Comparison of ENCODE assay signal across 14 mouse cellular contexts in genomic region chr7:120173603-120174244, GRCm38 (mm10). TPM values are rescaled to one million over a fixed set of nuclear protein-coding genes. Genes with fewer than 3 reads are reported as not detected.
DNase-seq lines count a peak whose midpoint lies in the region; ATAC-seq lines count a peak whose summit lies in the region.
"Had no signal": no experiment of that assay in that cellular context is flagged by ENCODE, and none has a peak within 500 bp of the region (broad histone marks: within the 10 kb centered on the region; RNA-seq: fewer than 3 reads in every experiment).

TSS of gene Anks4b (plus strand) at chr7:120173858.

- H3K27me3 ChIP-seq in kidney, embryonic 14.5 days (ENCODE audit: control insufficient read depth, insufficient read depth, low read length), result no peaks in the 10 kb centered on the region
- no peaks in the 10 kb centered on the region for H3K27me3 ChIP-seq in stomach, embryonic 14.5 days (ENCODE audit: control insufficient read depth, insufficient read depth, low read length)

- no peak within 1 kb of the TSS for H3K9ac ChIP-seq in kidney, embryonic 14.5 days (ENCODE audit: low read depth, low read length)
- no peak within 1 kb of the TSS for H3K9ac ChIP-seq in stomach, embryonic 14.5 days (replicated peaks; ENCODE audit: low read depth, low read length)

- no peaks in the 10 kb centered on the region for H3K9me3 ChIP-seq in kidney, embryonic 14.5 days (ENCODE audit: control insufficient read depth, low read length)
- no peaks in the 10 kb centered on the region for H3K9me3 ChIP-seq in stomach, embryonic 14.5 days (ENCODE audit: control insufficient read depth, low read depth, low read length)
- H3K9me3 ChIP-seq: midbrain, embryonic 10.5 days had no signal

- DNase-seq in adrenal gland, postnatal 10 days, result peak; percentile 37
- no peak for DNase-seq in adrenal gland, postnatal 14 days
- DNase-seq in liver, result peak; percentile 57
- no peak for DNase-seq in heart, postnatal 4 days
- no peak for DNase-seq in left cerebral cortex, postnatal 4 days
- DNase-seq in T-cell, adult 2 months (ENCODE audit: low spot score), result no peak
- DNase-seq: cerebellum, adult 9-10 months; thymus, postnatal 4 days had no signal

- WGBS in kidney, embryonic 14.5 days, result 71% methylated on average over 10 of the region's 10 CpGs
- 83% methylated on average over 10 of the region's 10 CpGs for WGBS in stomach, embryonic 14.5 days

- no peak within 1 kb of the TSS for H3K27ac ChIP-seq in kidney, embryonic 14.5 days (ENCODE audit: low read depth, low read length)
- no peak within 1 kb of the TSS for H3K27ac ChIP-seq in stomach, embryonic 14.5 days (ENCODE audit: low read length)
- H3K27ac ChIP-seq: midbrain, embryonic 10.5 days had no signal

- H3K4me1 ChIP-seq in kidney, embryonic 14.5 days (ENCODE audit: control insufficient read depth, insufficient read depth, low read length), result no peaks in the 10 kb centered on the region
- no peaks in the 10 kb centered on the region for H3K4me1 ChIP-seq in stomach, embryonic 14.5 days (ENCODE audit: control insufficient read depth, insufficient read depth, low read length)
- H3K4me1 ChIP-seq: midbrain, embryonic 10.5 days had no signal

- intact Hi-C loops in left cerebral cortex, postnatal 4 days (cut with DNase I), result no loop called here

- no peaks in the 10 kb centered on the region for H3K36me3 ChIP-seq in kidney, embryonic 14.5 days (ENCODE audit: control insufficient read depth, insufficient read depth, low read length)
- H3K36me3 ChIP-seq in stomach, embryonic 14.5 days (ENCODE audit: control insufficient read depth, insufficient read depth, low read length), result no peaks in the 10 kb centered on the region
- H3K36me3 ChIP-seq: midbrain, embryonic 10.5 days had no signal

- no peak within 1 kb of the TSS; the same call in 1 of the 2 replicates for H3K4me2 ChIP-seq in kidney, embryonic 14.5 days (replicated peaks; ENCODE audit: low read depth, low read length)
- no peak within 1 kb of the TSS for H3K4me2 ChIP-seq in stomach, embryonic 14.5 days (replicated peaks; ENCODE audit: low read depth, low read length)

- ATAC-seq in kidney, embryonic 14.5 days (ENCODE audit: low FRiP score, low TSS enrichment), result peak; percentile 82
- 0 out of 2 replicates have a peak, but pooled peaks have one; percentile 67 for ATAC-seq in stomach, embryonic 14.5 days (ENCODE audit: insufficient number of reproducible peaks, insufficient read depth, low FRiP score, low read depth)
- ATAC-seq: hindbrain, embryonic 16.5 days; lung, postnatal 0 days had no signal

- H3K4me3 ChIP-seq in kidney, embryonic 14.5 days (ENCODE audit: low read length), result no peak within 1 kb of the TSS
- H3K4me3 ChIP-seq in stomach, embryonic 14.5 days (ENCODE audit: low read depth, low read length), result no peak within 1 kb of the TSS
- H3K4me3 ChIP-seq: midbrain, embryonic 10.5 days had no signal

RNA-seq across cellular contexts. Expression of gene Anks4b, which starts in this region (rescaled TPM):
- total RNA-seq in adrenal gland, postnatal 10 days (2021), result 1 to 10 TPM; 1.1 to 2.5 TPM
- total RNA-seq in adrenal gland, postnatal 14 days (2021), result 0.26 and 2.1 TPM in 2 replicates
- 1.2 and 1.5 TPM in 2 replicates for polyA plus RNA-seq in kidney, embryonic 14.5 days (2014; fragmentation: Nextera tagmentation; extraction: Ambion mirVana)
- polyA plus RNA-seq in stomach, embryonic 14.5 days (2014; fragmentation: Nextera tagmentation; extraction: Ambion mirVana), result 0.63 TPM in 1 of 2 replicates, not detected in the other
- total RNA-seq in heart, postnatal 4 days (2021), result under 1 TPM; 0.11 to 0.12 TPM
- under 1 TPM; 0.16 to 0.32 TPM for total RNA-seq in left cerebral cortex, postnatal 4 days (2021)
- polyA plus RNA-seq: hindbrain, embryonic 16.5 days; limb, embryonic 11.5 days; lung, postnatal 0 days; midbrain, embryonic 10.5 days had no signal

Comparison
In these comparisons a context has a peak if more than half of its experiments do, and no peak if none do; other contexts are left out.
1. DNase-seq: peak in adrenal gland, postnatal 10 days (single experiment) and liver (single experiment); none in adrenal gland, postnatal 14 days (single experiment), heart, postnatal 4 days (single experiment), left cerebral cortex, postnatal 4 days (single experiment) and T-cell, adult 2 months (single experiment).
2. Peak in ATAC-seq in stomach, embryonic 14.5 days; RNA of the gene not detected or under 1 TPM.